Mouse (Mus musculus): Measurements from ENCODE around the gene Ngly1. TPM values are rescaled to one million over a fixed set of nuclear protein-coding genes. Genes with fewer than 3 reads are reported as not detected.
A peak's percentile ranks its signal among the peaks of the same experiment; 100 is the strongest.

Gene Ngly1
- total and polyA plus RNA-seq, 2 experiments from 2014 or later = 24.0 to 27.6 TPM

- H3K4me2 ChIP-seq (ENCODE audit: low read depth, low read length) = peak overlapping the region; percentile 69
- 19% methylated on average over 10 of the region's 10 CpGs for WGBS
- DNase-seq (ENCODE audit: low spot score) = no peak
- peak overlapping the region; percentile 56 for H3K9ac ChIP-seq (replicated peaks; ENCODE audit: low read length)
- peak overlapping the region; percentile 53 for H3K4me3 ChIP-seq (ENCODE audit: low read length)
- 0 out of 2 replicates have a peak, but pooled peaks cover 2% of the 10 kb centered on the region for H3K4me1 ChIP-seq (ENCODE audit: insufficient read depth, low read length)
- ATAC-seq = no peak
- no peaks in the 10 kb centered on the region for H3K9me3 ChIP-seq (ENCODE audit: low read length)
- H3K27me3 ChIP-seq (ENCODE audit: insufficient read depth, low read length) = no peaks in the 10 kb centered on the region
- no peaks in the 10 kb centered on the region for H3K36me3 ChIP-seq (ENCODE audit: insufficient read depth, low read length)
- TF ChIP-seq CTCF (IDR thresholded peaks at IDR 0.05; ENCODE audit: low read depth) = no peak
- H3K27ac ChIP-seq = peak overlapping the region; percentile 64
These were observed 5.4 kb upstream of the Ngly1 start for GRCm38 (mm10) chr14:16243603-16244209.

- WGBS = 65% methylated on average over 2 of the region's 2 CpGs
- no peaks in the 10 kb centered on the region for H3K36me3 ChIP-seq (ENCODE audit: insufficient read depth, low read length)
- DNase-seq (ENCODE audit: low spot score) (no peak), ATAC-seq (no peak)
- no peaks in the 10 kb centered on the region for H3K9me3 ChIP-seq (ENCODE audit: low read length)
- no peak overlapping the region for H3K9ac ChIP-seq (replicated peaks; ENCODE audit: low read length)
- no peak overlapping the region for H3K4me3 ChIP-seq (ENCODE audit: low read length)
- no peaks in the 10 kb centered on the region for H3K27me3 ChIP-seq (ENCODE audit: insufficient read depth, low read length)
- 0 out of 2 replicates have a peak, but pooled peaks cover 2% of the 10 kb centered on the region for H3K4me1 ChIP-seq (ENCODE audit: insufficient read depth, low read length)
- H3K27ac ChIP-seq = no peak overlapping the region
- H3K4me2 ChIP-seq (ENCODE audit: low read depth, low read length) = no peak overlapping the region
- no peak for TF ChIP-seq CTCF (IDR thresholded peaks at IDR 0.05; ENCODE audit: low read depth)
These were observed 4.7 kb upstream of the Ngly1 start for GRCm38 (mm10) chr14:16244370-16244769.

GRCm38 (mm10) chr14:16245127-16245526 lies 4.0 kb upstream of the Ngly1 start:
- no peaks in the 10 kb centered on the region for H3K9me3 ChIP-seq (ENCODE audit: low read length)
- 54% methylated on average over 1 of the region's 1 CpGs for WGBS
- 0 out of 2 replicates have a peak, but pooled peaks cover 2% of the 10 kb centered on the region for H3K4me1 ChIP-seq (ENCODE audit: insufficient read depth, low read length)
- H3K4me2 ChIP-seq (ENCODE audit: low read depth, low read length) = no peak overlapping the region
- H3K4me3 ChIP-seq (ENCODE audit: low read length) = no peak overlapping the region
- no peak overlapping the region for H3K27ac ChIP-seq
- no peak for DNase-seq (ENCODE audit: low spot score)
- no peak overlapping the region for H3K9ac ChIP-seq (replicated peaks; ENCODE audit: low read length)
- no peak for TF ChIP-seq CTCF (IDR thresholded peaks at IDR 0.05; ENCODE audit: low read depth)
- no peak for ATAC-seq
- no peaks in the 10 kb centered on the region for H3K27me3 ChIP-seq (ENCODE audit: insufficient read depth, low read length)
- no peaks in the 10 kb centered on the region for H3K36me3 ChIP-seq (ENCODE audit: insufficient read depth, low read length)

- no peak for DNase-seq (ENCODE audit: low spot score)
- WGBS = 87% methylated on average over 2 of the region's 2 CpGs
- no peak overlapping the region for H3K4me3 ChIP-seq (ENCODE audit: low read length)
- no peak for TF ChIP-seq CTCF (IDR thresholded peaks at IDR 0.05; ENCODE audit: low read depth)
- H3K27ac ChIP-seq = no peak overlapping the region
- H3K4me1 ChIP-seq (ENCODE audit: insufficient read depth, low read length) = 0 out of 2 replicates have a peak, but pooled peaks cover 5% of the 10 kb centered on the region
- H3K9ac ChIP-seq (replicated peaks; ENCODE audit: low read length) = no peak overlapping the region
- no peaks in the 10 kb centered on the region for H3K36me3 ChIP-seq (ENCODE audit: insufficient read depth, low read length)
- ATAC-seq = no peak
- no peaks in the 10 kb centered on the region for H3K9me3 ChIP-seq (ENCODE audit: low read length)
- H3K27me3 ChIP-seq (ENCODE audit: insufficient read depth, low read length) = no peaks in the 10 kb centered on the region
- H3K4me2 ChIP-seq (ENCODE audit: low read depth, low read length) = no peak overlapping the region
These were observed 2.7 kb upstream of the Ngly1 start for GRCm38 (mm10) chr14:16246340-16246912.

- DNase-seq (ENCODE audit: low spot score) = no peak
- Histone ChIP-seq H3K27me3 (ENCODE audit: insufficient read depth, low read length) (no peaks in the 10 kb centered on the region), H3K4me2 (ENCODE audit: low read depth, low read length) (peak overlapping the region; percentile 80), H3K4me1 (ENCODE audit: insufficient read depth, low read length) (0 out of 2 replicates have a peak, but pooled peaks cover 3% of the 10 kb centered on the region), H3K27ac (no peak overlapping the region), H3K9ac (replicated peaks; ENCODE audit: low read length) (no peak overlapping the region), H3K9me3 (ENCODE audit: low read length) (no peaks in the 10 kb centered on the region), H3K4me3 (ENCODE audit: low read length) (no peak overlapping the region), H3K36me3 (ENCODE audit: insufficient read depth, low read length) (no peaks in the 10 kb centered on the region)
- TF ChIP-seq CTCF (IDR thresholded peaks at IDR 0.05; ENCODE audit: low read depth) = no peak
- no peak for ATAC-seq
- 78% methylated on average over 3 of the region's 3 CpGs for WGBS
These were observed 945 bp upstream of the Ngly1 start for GRCm38 (mm10) chr14:16248135-16248534.

- no peaks in the 10 kb centered on the region for H3K36me3 ChIP-seq (ENCODE audit: insufficient read depth, low read length)
- H3K4me2 ChIP-seq (ENCODE audit: low read depth, low read length) = peak overlapping the region; percentile 80
- no peak for DNase-seq (ENCODE audit: low spot score)
- 17% methylated on average over 9 of the region's 9 CpGs for WGBS
- no peaks in the 10 kb centered on the region for H3K27me3 ChIP-seq (ENCODE audit: insufficient read depth, low read length)
- no peaks in the 10 kb centered on the region for H3K9me3 ChIP-seq (ENCODE audit: low read length)
- ATAC-seq = peak; percentile 44
- H3K9ac ChIP-seq (replicated peaks; ENCODE audit: low read length) = peak overlapping the region; percentile 93
- H3K27ac ChIP-seq = peak overlapping the region; percentile 89; the same call in 1 of the 2 replicates
- H3K4me3 ChIP-seq (ENCODE audit: low read length) = peak overlapping the region; percentile 82
- H3K4me1 ChIP-seq (ENCODE audit: insufficient read depth, low read length) = 0 out of 2 replicates have a peak, but pooled peaks cover 3% of the 10 kb centered on the region
- no peak for TF ChIP-seq CTCF (IDR thresholded peaks at IDR 0.05; ENCODE audit: low read depth)
These were observed 400 bp upstream of the Ngly1 start for GRCm38 (mm10) chr14:16248603-16249157.
